Mouse (Mus musculus): ENCODE measurements at regions not wholly inside any gene's neighbourhood (a gene's known extent, or its start where the extent isn't known, plus 50 kb on each side); places are given as distances from the start of the nearest gene placed in this dataset.

- TF ChIP-seq CTCF (IDR thresholded peaks at IDR 0.05) (no peak), EP300 (IDR thresholded peaks at IDR 0.05) (no peak)
Measured at GRCm38 (mm10) chr17:89454301-89454700, 253.8 kb upstream of the Fshr start.
